Mouse (Mus musculus) ZHBTc4 (cell line): ENCODE results near the gene Vmn1r220.
"Not testable (repeated sequence)": the region's sequence is repeated elsewhere in the genome, so short reads cannot be mapped to it uniquely, and the experiment has no call there.

Experiments used
- DNase-seq: peaks from one replicate; pipeline ENCODE4 v3.0.0-alpha.2; 2011; ENCODE audit warnings: low read depth, low spot score

Vmn1r220 gene

GRCm38 (mm10) chr13:23187875-23188274, at the start of gene Vmn1r220:
Gene Vmn1r220, minus strand, starts transcription at chr13:23187975.
- no peak for DNase-seq

GRCm38 (mm10) chr13:23235847-23236246, 48.1 kb upstream of the Vmn1r220 start, which contains the start of gene Vmn1r222:
Gene Vmn1r222, minus strand, starts transcription at chr13:23235947.
- not testable (repeated sequence) for DNase-seq

- not testable (repeated sequence) for DNase-seq
Observed at GRCm38 (mm10) chr13:23213827-23214226, 26.1 kb upstream of the Vmn1r220 start, which contains the start of gene Vmn1r221. Gene Vmn1r221, plus strand, starts transcription at chr13:23214127.

GRCm38 (mm10) chr13:23203885-23204284, 16.1 kb upstream of the Vmn1r220 start:
- not testable (repeated sequence) for DNase-seq

- DNase-seq = not testable (repeated sequence)
Observed at GRCm38 (mm10) chr13:23166471-23166870, 21.3 kb downstream of the Vmn1r220 start.

GRCm38 (mm10) chr13:23159012-23159411, 28.8 kb downstream of the Vmn1r220 start, which contains the start of gene Vmn1r219:
Gene Vmn1r219, plus strand, starts transcription at chr13:23159312.
- no peak for DNase-seq

GRCm38 (mm10) chr13:23157848-23158247, 29.9 kb downstream of the Vmn1r220 start:
- DNase-seq = peak; percentile 77

- no peak for DNase-seq
Observed at GRCm38 (mm10) chr13:23138880-23139279, 48.9 kb downstream of the Vmn1r220 start.

GRCm38 (mm10) chr13:23133501-23133900, 54.3 kb downstream of the Vmn1r220 start:
- peak; percentile 33 for DNase-seq

- no peak for DNase-seq
Observed at GRCm38 (mm10) chr13:23133099-23133498, 54.7 kb downstream of the Vmn1r220 start, which contains the start of gene Vmn1r218. Gene Vmn1r218, plus strand, starts transcription at chr13:23133155.
